Mouse (Mus musculus) left cerebral cortex, postnatal 10 days (tissue): ENCODE measurements at regions not wholly inside any gene's neighbourhood (a gene's known extent, or its start where the extent isn't known, plus 50 kb on each side); places are given as distances from the start of the nearest gene placed in this dataset.
"Not testable (repeated sequence)": the region's sequence is repeated elsewhere in the genome, so short reads cannot be mapped to it uniquely, and the experiment has no call there.

Experiments used
- DNase-seq, 2 experiments: peaks; one replicate each; pipeline ENCODE4 v3.0.0; 2021 to 2022; ENCODE audit warnings: low spot score in 2 of 2, mixed read lengths in 1 of 2; ENCODE audit errors: extremely low spot score in 1 of 2
- intact Hi-C: fragments of 180-260 bp; cut with DNase I; formaldehyde crosslinking; loops from one replicate; pipeline ENCODE4 v1.15.1; 2025

- intact Hi-C loops, result no loop called here
- peak; percentile 1 to 22 for DNase-seq
These were observed 164.3 kb downstream of the Sdhaf3 start for GRCm38 (mm10) chr6:7120136-7120535.

- intact Hi-C loops, result no loop called here
- no peak for DNase-seq
These were observed 177.2 kb downstream of the Sdhaf3 start for GRCm38 (mm10) chr6:7133042-7133441.

GRCm38 (mm10) chr6:7134062-7134461 lies 178.3 kb downstream of the Sdhaf3 start:
- DNase-seq, result no peak
- intact Hi-C loops, result no loop called here

GRCm38 (mm10) chr6:7134888-7135287 lies 179.1 kb downstream of the Sdhaf3 start:
- DNase-seq, result no peak
- intact Hi-C loops, result no loop called here

GRCm38 (mm10) chr6:7181711-7182110 lies 225.9 kb downstream of the Sdhaf3 start:
- intact Hi-C loops, result no loop called here
- DNase-seq, result no peak

GRCm38 (mm10) chr6:7199046-7199599 lies 243.3 kb downstream of the Sdhaf3 start:
- no peak for DNase-seq
- intact Hi-C loops, result no loop called here

GRCm38 (mm10) chr6:7215880-7216279 lies 260.1 kb downstream of the Sdhaf3 start:
- intact Hi-C loops, result no loop called here
- DNase-seq, result peak in 1 of 2 experiments; percentile 27

- no peak for DNase-seq
- intact Hi-C loops, result no loop called here
These were observed 296.5 kb downstream of the Sdhaf3 start for GRCm38 (mm10) chr6:7252286-7252685.

GRCm38 (mm10) chr6:7277431-7277830 lies 277.2 kb upstream of the Tac1 start:
- DNase-seq, result peak in 1 of 2 experiments; percentile 18

GRCm38 (mm10) chr6:7306956-7307355 lies 247.7 kb upstream of the Tac1 start:
- DNase-seq, result no peak
- intact Hi-C loops, result no loop called here

More at GRCm38 (mm10) chr6:7277431-7277830, 277.2 kb upstream of the Tac1 start:
- intact Hi-C loops, result no loop called here

- intact Hi-C loops, result no loop called here
- no peak for DNase-seq
These were observed 241.2 kb upstream of the Tac1 start for GRCm38 (mm10) chr6:7313496-7313895.

GRCm38 (mm10) chr6:7326974-7327373 lies 227.7 kb upstream of the Tac1 start:
- DNase-seq, result no peak
- intact Hi-C loops, result no loop called here

GRCm38 (mm10) chr6:7356634-7357033 lies 198.0 kb upstream of the Tac1 start:
- intact Hi-C loops, result no loop called here
- DNase-seq, result peak in 1 of 2 experiments; percentile 25

- intact Hi-C loops, result no loop called here
- no peak for DNase-seq
These were observed 187.5 kb upstream of the Tac1 start for GRCm38 (mm10) chr6:7367166-7367565.

GRCm38 (mm10) chr6:7374629-7375028 lies 180.1 kb upstream of the Tac1 start:
- no peak for DNase-seq
- intact Hi-C loops, result no loop called here

- intact Hi-C loops, result no loop called here
- DNase-seq, result no peak
These were observed 178.8 kb upstream of the Tac1 start for GRCm38 (mm10) chr6:7375851-7376250.

- intact Hi-C loops, result no loop called here
- DNase-seq, result no peak
These were observed 176.0 kb upstream of the Tac1 start for GRCm38 (mm10) chr6:7378651-7379050.

- intact Hi-C loops, result no loop called here
These were observed 129.9 kb upstream of the Tac1 start for GRCm38 (mm10) chr6:7424731-7425130.

GRCm38 (mm10) chr6:7441725-7442124 lies 113.0 kb upstream of the Tac1 start:
- intact Hi-C loops, result no loop called here
- no peak for DNase-seq

More at GRCm38 (mm10) chr6:7424731-7425130, 129.9 kb upstream of the Tac1 start:
- DNase-seq, result no peak

- DNase-seq, intact Hi-C loops: not testable (repeated sequence)
These were observed 112.4 kb upstream of the Tac1 start for GRCm38 (mm10) chr6:7442286-7442685.

GRCm38 (mm10) chr6:7455881-7456280 lies 98.8 kb upstream of the Tac1 start:
- no peak for DNase-seq
- intact Hi-C loops, result no loop called here
